Mouse (Mus musculus): ENCODE measurements around the gene Gm20812. TPM values are rescaled to one million over a fixed set of nuclear protein-coding genes. Genes with fewer than 3 reads are reported as not detected.
"Not testable (repeated sequence)": the region's sequence is repeated elsewhere in the genome, so short reads cannot be mapped to it uniquely, and the experiment has no call there.

Gene Gm20812
- not detected in 2 replicates for polyA plus RNA-seq (2015; fragmentation: Nextera tagmentation; extraction: Ambion mirVana)

- WGBS (ENCODE audit: insufficient replicate concordance) = no CpG with 5 or more reads among the region's 3 CpGs
- not testable (repeated sequence) for H3K9me3 ChIP-seq (replicated peaks); ATAC-seq (ENCODE audit: low read depth); H3K27ac ChIP-seq; DNase-seq; H3K4me3 ChIP-seq (replicated peaks); H3K4me2 ChIP-seq; H3K27me3 ChIP-seq; H3K9ac ChIP-seq; H3K4me1 ChIP-seq (replicated peaks); H3K36me3 ChIP-seq
Observed at GRCm38 (mm10) chrY:12381681-12382080, at the start of gene Gm20812. TSS of gene Gm20812 (plus strand) at chrY:12381981.

Other genes with a start within 250 kb of the Gm20812 start
- not detected in 2 replicates for gene Gm29554, start 108.0 kb upstream of the Gm20812 start, polyA plus RNA-seq (2015; fragmentation: Nextera tagmentation; extraction: Ambion mirVana)

All from liver, embryonic 13.5 days (tissue).